7 mouse cellular contexts compared by ENCODE assay signal in the genomic region with DNA sequence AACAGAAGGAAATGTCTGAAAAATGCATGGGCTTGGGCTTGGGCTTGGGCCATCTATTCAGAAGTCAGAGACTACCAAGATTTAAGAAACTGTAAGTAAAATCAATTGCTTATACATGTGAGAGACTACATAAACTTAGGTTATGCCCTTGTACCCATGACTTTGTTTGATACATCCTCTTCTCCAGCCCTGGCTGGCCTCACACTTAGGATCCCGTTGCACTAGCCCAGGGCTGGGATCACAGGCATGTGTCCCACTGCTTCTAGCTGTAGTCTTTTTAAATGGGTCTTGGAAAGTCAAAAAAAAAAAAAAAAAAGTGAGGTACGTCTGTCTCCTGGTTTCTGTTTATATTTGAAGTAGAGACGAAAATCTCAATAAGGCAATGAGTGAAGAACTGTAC. TPM values are rescaled to one million over a fixed set of nuclear protein-coding genes. Genes with fewer than 3 reads are reported as not detected.
DNase-seq lines count a peak whose midpoint lies in the region; ATAC-seq lines count a peak whose summit lies in the region.

No protein-coding gene starts in this region.

- WGBS in lung, embryonic 16.5 days = 21% methylated on average over 3 of the region's 3 CpGs
- WGBS in forebrain, embryonic 12.5 days = 4% methylated on average over 3 of the region's 3 CpGs
- 13% methylated on average over 3 of the region's 3 CpGs for WGBS in limb, embryonic 13.5 days
- WGBS in stomach, embryonic 15.5 days = 26% methylated on average over 3 of the region's 3 CpGs

- no peak for DNase-seq in lung, postnatal 14 days
- DNase-seq in gastrocnemius, adult 8-10 months (ENCODE audit: low spot score in 2 of 2) = no peak
- no peak for DNase-seq in layer of hippocampus, postnatal 25 days (ENCODE audit: extremely low spot score in 1 of 2, low spot score in 1 of 2)

- H3K9ac ChIP-seq in lung, embryonic 16.5 days (ENCODE audit: low read length) = no peak overlapping the region
- H3K9ac ChIP-seq in forebrain, embryonic 12.5 days = peak overlapping the region; percentile 99
- no peak overlapping the region; the same call in 1 of the 2 replicates for H3K9ac ChIP-seq in limb, embryonic 13.5 days
- no peak overlapping the region for H3K9ac ChIP-seq in stomach, embryonic 15.5 days

- peak overlapping the region; percentile 84 for H3K4me3 ChIP-seq in lung, embryonic 16.5 days (ENCODE audit: low read length)
- peak overlapping the region; percentile 93 for H3K4me3 ChIP-seq in forebrain, embryonic 12.5 days (replicated peaks)
- H3K4me3 ChIP-seq in limb, embryonic 13.5 days = peak overlapping the region; percentile 91
- H3K4me3 ChIP-seq in stomach, embryonic 15.5 days (replicated peaks) = peak overlapping the region; percentile 85; the same call in 1 of the 2 replicates

- no peaks in the 10 kb centered on the region for H3K36me3 ChIP-seq in lung, embryonic 16.5 days (ENCODE audit: control insufficient read depth, insufficient read depth, low read length)
- 0 out of 2 replicates have a peak, but pooled peaks cover 6% of the 10 kb centered on the region for H3K36me3 ChIP-seq in forebrain, embryonic 12.5 days (replicated peaks)
- no peaks in the 10 kb centered on the region for H3K36me3 ChIP-seq in limb, embryonic 13.5 days
- H3K36me3 ChIP-seq in stomach, embryonic 15.5 days = no peaks in the 10 kb centered on the region

- H3K9me3 ChIP-seq in lung, embryonic 16.5 days (ENCODE audit: control insufficient read depth, low read length) = no peaks in the 10 kb centered on the region
- no peaks in the 10 kb centered on the region for H3K9me3 ChIP-seq in forebrain, embryonic 12.5 days
- H3K9me3 ChIP-seq in limb, embryonic 13.5 days = no peaks in the 10 kb centered on the region
- H3K9me3 ChIP-seq in stomach, embryonic 15.5 days = no peaks in the 10 kb centered on the region

- H3K4me1 ChIP-seq in lung, embryonic 16.5 days (replicated peaks; ENCODE audit: control insufficient read depth, insufficient read depth, low read length) = peaks cover 5% of the 10 kb centered on the region
- peaks cover 34% of the 10 kb centered on the region for H3K4me1 ChIP-seq in forebrain, embryonic 12.5 days
- H3K4me1 ChIP-seq in limb, embryonic 13.5 days = peaks cover 21% of the 10 kb centered on the region
- H3K4me1 ChIP-seq in stomach, embryonic 15.5 days = peaks cover 3% of the 10 kb centered on the region; the same call in 1 of the 2 replicates

- H3K27me3 ChIP-seq in lung, embryonic 16.5 days (ENCODE audit: control insufficient read depth, insufficient read depth, low read depth, low read length) = 0 out of 2 replicates have a peak, but pooled peaks cover 3% of the 10 kb centered on the region
- peaks cover 12% of the 10 kb centered on the region; the same call in 1 of the 2 replicates for H3K27me3 ChIP-seq in forebrain, embryonic 12.5 days
- peaks cover 24% of the 10 kb centered on the region for H3K27me3 ChIP-seq in limb, embryonic 13.5 days
- no peaks in the 10 kb centered on the region for H3K27me3 ChIP-seq in stomach, embryonic 15.5 days (replicated peaks)

- H3K4me2 ChIP-seq in lung, embryonic 16.5 days (ENCODE audit: low read depth, low read length) = peak overlapping the region; percentile 76
- H3K4me2 ChIP-seq in forebrain, embryonic 12.5 days = peak overlapping the region; percentile 67
- peak overlapping the region; percentile 80 for H3K4me2 ChIP-seq in limb, embryonic 13.5 days (replicated peaks)
- H3K4me2 ChIP-seq in stomach, embryonic 15.5 days = peak overlapping the region; percentile 75

- ATAC-seq in lung, embryonic 16.5 days (ENCODE audit: low read depth) = no peak
- ATAC-seq in forebrain, embryonic 12.5 days (ENCODE audit: low FRiP score) = no peak
- no peak for ATAC-seq in limb, embryonic 13.5 days (ENCODE audit: low FRiP score, low read depth)
- no peak for ATAC-seq in stomach, embryonic 15.5 days (ENCODE audit: insufficient read depth, low FRiP score, low read depth)

- H3K27ac ChIP-seq in lung, embryonic 16.5 days (ENCODE audit: low read length) = no peak overlapping the region
- no peak overlapping the region for H3K27ac ChIP-seq in forebrain, embryonic 12.5 days
- H3K27ac ChIP-seq in limb, embryonic 13.5 days = no peak overlapping the region
- no peak overlapping the region for H3K27ac ChIP-seq in stomach, embryonic 15.5 days

RNA-seq across cellular contexts. Expression of a gene that starts 1.3 kb away (rescaled TPM):
- polyA plus RNA-seq in lung, embryonic 16.5 days (2015; fragmentation: Nextera tagmentation; extraction: Ambion mirVana) = 1.9 and 2.3 TPM in 2 replicates
- polyA plus RNA-seq in forebrain, embryonic 12.5 days (2016; fragmentation: Nextera tagmentation; extraction: Ambion mirVana) = 12.6 and 12.8 TPM in 2 replicates
- 2.7 and 3.1 TPM in 2 replicates for polyA plus RNA-seq in limb, embryonic 13.5 days (2015; fragmentation: Nextera tagmentation; extraction: Ambion mirVana)
- polyA plus RNA-seq in stomach, embryonic 15.5 days (2015; fragmentation: Nextera tagmentation; extraction: Ambion mirVana) = 2.5 and 2.6 TPM in 2 replicates
- 10 to 100 TPM in 3 of 4 experiments, 1 to 10 TPM in 1; 9.3 to 14.0 (median 10.5) TPM for total RNA-seq in gastrocnemius, adult 8-10 months (2022)
- 10 to 100 TPM in 1 of 2 experiments, 1 to 10 TPM in 1; 9.2 to 10.4 TPM for total RNA-seq in layer of hippocampus, postnatal 25 days (2021)
